ENCODE assay signal across 18 mouse cellular contexts in genomic region chr3:34660542-34661290, GRCm38 (mm10). TPM values are rescaled to one million over a fixed set of nuclear protein-coding genes. Genes with fewer than 3 reads are reported as not detected.
DNase-seq lines count a peak whose midpoint lies in the region; ATAC-seq and TF ChIP-seq lines count a peak whose summit lies in the region.
"Had no signal": no experiment of that assay in that cellular context is flagged by ENCODE, and none has a peak within 500 bp of the region (broad histone marks: within the 10 kb centered on the region; RNA-seq: fewer than 3 reads in every experiment).

No protein-coding gene starts in this region.

- H3K36me3 ChIP-seq in forebrain, embryonic 11.5 days (ENCODE audit: control insufficient read depth, insufficient read depth, low read length), result no peaks in the 10 kb centered on the region
- H3K36me3 ChIP-seq in hindbrain, embryonic 16.5 days (ENCODE audit: control insufficient read depth, insufficient read depth, low read length), result no peaks in the 10 kb centered on the region
- no peaks in the 10 kb centered on the region for H3K36me3 ChIP-seq in neural tube, embryonic 13.5 days
- H3K36me3 ChIP-seq: liver, embryonic 13.5 days had no signal

- peak overlapping the region; percentile 98 for H3K27ac ChIP-seq in forebrain, embryonic 11.5 days (ENCODE audit: low read depth, low read length)
- H3K27ac ChIP-seq in hindbrain, embryonic 16.5 days (ENCODE audit: low read depth, low read length), result peak overlapping the region; percentile 77
- H3K27ac ChIP-seq in neural tube, embryonic 13.5 days (replicated peaks), result peak overlapping the region; percentile 94
- no peak overlapping the region for H3K27ac ChIP-seq in cerebellum, adult 2 months (ENCODE audit: insufficient read depth, low read length)
- H3K27ac ChIP-seq: liver, embryonic 13.5 days had no signal

- no peaks in the 10 kb centered on the region for H3K9me3 ChIP-seq in forebrain, embryonic 11.5 days (ENCODE audit: control insufficient read depth, low read length)
- H3K9me3 ChIP-seq in hindbrain, embryonic 16.5 days (ENCODE audit: control insufficient read depth, low read length), result no peaks in the 10 kb centered on the region
- H3K9me3 ChIP-seq in neural tube, embryonic 13.5 days, result no peaks in the 10 kb centered on the region
- H3K9me3 ChIP-seq: liver, embryonic 13.5 days had no signal

- DNase-seq in Muller cell, postnatal 12 days (ENCODE audit: inconsistent ontology term), result peak; percentile 68
- DNase-seq in forebrain, embryonic 11.5 days (ENCODE audit: low spot score), result peak; percentile 53
- no peak for DNase-seq in cerebellum, adult 2 months
- no peak for DNase-seq in kidney, adult 11 months
- no peak for DNase-seq in heart, postnatal 25 days (ENCODE audit: low spot score)
- DNase-seq: cerebellum, adult 8-10 months; heart, postnatal 36 days; kidney, postnatal 4 days; liver, embryonic 13.5 days; lung, postnatal 36 days; spleen, adult 18-20 months; thymus, adult 2 months had no signal

- WGBS in forebrain, embryonic 11.5 days, result 2% methylated on average over 14 of the region's 14 CpGs
- WGBS in hindbrain, embryonic 16.5 days, result 16% methylated on average over 14 of the region's 14 CpGs
- WGBS in neural tube, embryonic 13.5 days, result 8% methylated on average over 14 of the region's 14 CpGs
- WGBS in cerebellum, adult 2 months, result 66% methylated on average over 14 of the region's 14 CpGs

- ATAC-seq in forebrain, embryonic 11.5 days (replicated peaks; ENCODE audit: low FRiP score), result no peak
- ATAC-seq in hindbrain, embryonic 16.5 days, result peak; percentile 28; the same call in 1 of the 2 replicates
- ATAC-seq in neural tube, embryonic 13.5 days (ENCODE audit: low read depth), result no peak
- ATAC-seq in monocyte, adult 5-6 weeks (replicated peaks; ENCODE audit: insufficient number of reproducible peaks, low FRiP score, low TSS enrichment, poor library complexity, severe bottlenecking), result no peak
- ATAC-seq: CD4-positive, CD25-positive, alpha-beta regulatory T cell, adult 4 months had no signal

- H3K9ac ChIP-seq in forebrain, embryonic 11.5 days (ENCODE audit: low read length), result peak overlapping the region; percentile 88
- H3K9ac ChIP-seq in hindbrain, embryonic 16.5 days (ENCODE audit: low read depth, low read length), result no peak overlapping the region
- peak overlapping the region; percentile 71 for H3K9ac ChIP-seq in neural tube, embryonic 13.5 days
- H3K9ac ChIP-seq: liver, embryonic 13.5 days had no signal

- H3K27me3 ChIP-seq in forebrain, embryonic 11.5 days (ENCODE audit: control insufficient read depth, insufficient read depth, low read length), result peaks cover 4% of the 10 kb centered on the region; the same call in 1 of the 2 replicates
- peaks cover 24% of the 10 kb centered on the region for H3K27me3 ChIP-seq in hindbrain, embryonic 16.5 days (replicated peaks; ENCODE audit: control insufficient read depth, insufficient read depth, low read length)
- peaks cover 72% of the 10 kb centered on the region for H3K27me3 ChIP-seq in neural tube, embryonic 13.5 days
- H3K27me3 ChIP-seq in cerebellum, adult 2 months (ENCODE audit: control insufficient read depth, insufficient read depth, low read length), result peaks cover 10% of the 10 kb centered on the region; the same call in 1 of the 2 replicates

- TF ChIP-seq POLR2A in cerebellum, adult 2 months (IDR thresholded peaks at IDR 0.05; ENCODE audit: borderline replicate concordance, insufficient read depth, low read length), result no peak

- H3K4me3 ChIP-seq in forebrain, embryonic 11.5 days (ENCODE audit: low read depth, low read length), result peak overlapping the region; percentile 38; the same call in 1 of the 2 replicates
- no peak overlapping the region for H3K4me3 ChIP-seq in hindbrain, embryonic 16.5 days (ENCODE audit: low read length)
- peak overlapping the region; percentile 15 for H3K4me3 ChIP-seq in neural tube, embryonic 13.5 days
- H3K4me3 ChIP-seq in cerebellum, adult 2 months (replicated peaks; ENCODE audit: insufficient read depth, low read depth, low read length), result no peak overlapping the region
- H3K4me3 ChIP-seq: erythroblast, embryonic 14.5 days; liver, embryonic 13.5 days had no signal

- H3K4me2 ChIP-seq in forebrain, embryonic 11.5 days (ENCODE audit: low read depth, low read length, severe bottlenecking), result peak overlapping the region; percentile 81
- H3K4me2 ChIP-seq in hindbrain, embryonic 16.5 days (ENCODE audit: low read length), result peak overlapping the region; percentile 29; the same call in 1 of the 2 replicates
- H3K4me2 ChIP-seq in neural tube, embryonic 13.5 days, result peak overlapping the region; percentile 67
- H3K4me2 ChIP-seq: liver, embryonic 13.5 days had no signal

- H3K4me1 ChIP-seq in forebrain, embryonic 11.5 days (replicated peaks; ENCODE audit: control insufficient read depth, insufficient read depth, low read length), result peaks cover 50% of the 10 kb centered on the region
- peaks cover 4% of the 10 kb centered on the region for H3K4me1 ChIP-seq in hindbrain, embryonic 16.5 days (ENCODE audit: control insufficient read depth, insufficient read depth, low read depth, low read length)
- H3K4me1 ChIP-seq in neural tube, embryonic 13.5 days (replicated peaks), result peaks cover 80% of the 10 kb centered on the region
- H3K4me1 ChIP-seq in cerebellum, adult 2 months (ENCODE audit: control insufficient read depth, insufficient read depth, low read length), result no peaks in the 10 kb centered on the region

- intact Hi-C loops in heart, postnatal 25 days (cut with DNase I), result no loop called here

- no peak for TF ChIP-seq CTCF in cerebellum, adult 2 months (IDR thresholded peaks at IDR 0.05; ENCODE audit: borderline replicate concordance, insufficient read depth, low read depth, low read length)

RNA-seq across cellular contexts. Expression of gene Sox2, which starts 10.5 kb away (rescaled TPM):
- 57.7 and 67.3 TPM in 2 replicates for polyA plus RNA-seq in forebrain, embryonic 11.5 days (2014; fragmentation: Nextera tagmentation; extraction: Ambion mirVana)
- polyA plus RNA-seq in hindbrain, embryonic 16.5 days (2015; fragmentation: Nextera tagmentation; extraction: Ambion mirVana), result 8.2 and 8.6 TPM in 2 replicates
- 20.9 TPM in 2 replicates for polyA plus RNA-seq in neural tube, embryonic 13.5 days (2015; fragmentation: Nextera tagmentation; extraction: Ambion mirVana)
- 24.5 and 26.5 TPM in 2 replicates for polyA plus RNA-seq in cerebellum, adult 2 months (2012; rRNA removed)
- not detected in 3 replicates for total RNA-seq in monocyte, adult 5-6 weeks (2017)
- total RNA-seq in heart, postnatal 25 days (2021), result not detected
- polyA plus RNA-seq: CD4-positive, CD25-positive, alpha-beta regulatory T cell, adult 4 months; erythroblast, embryonic 14.5 days; gonadal fat pad, adult 2 months; liver, embryonic 13.5 days had no signal

Comparison
In these comparisons a context has a peak if more than half of its experiments do, and no peak if none do; other contexts are left out.
1. DNase-seq: peak in Muller cell, postnatal 12 days (single experiment) and forebrain, embryonic 11.5 days (single experiment); none in cerebellum, adult 2 months (0 of 2), kidney, adult 11 months (single experiment) and heart, postnatal 25 days (single experiment).
2. H3K4me2 ChIP-seq: peak in every context shown above with its lines; median percentile 81 in forebrain, embryonic 11.5 days; 67 in neural tube, embryonic 13.5 days; 29 in hindbrain, embryonic 16.5 days.
3. H3K4me3 ChIP-seq: peak in forebrain, embryonic 11.5 days (single experiment) and neural tube, embryonic 13.5 days (single experiment); none in hindbrain, embryonic 16.5 days (single experiment) and cerebellum, adult 2 months (single experiment).